15 mouse cellular contexts compared by ENCODE assay signal in the genomic region with DNA sequence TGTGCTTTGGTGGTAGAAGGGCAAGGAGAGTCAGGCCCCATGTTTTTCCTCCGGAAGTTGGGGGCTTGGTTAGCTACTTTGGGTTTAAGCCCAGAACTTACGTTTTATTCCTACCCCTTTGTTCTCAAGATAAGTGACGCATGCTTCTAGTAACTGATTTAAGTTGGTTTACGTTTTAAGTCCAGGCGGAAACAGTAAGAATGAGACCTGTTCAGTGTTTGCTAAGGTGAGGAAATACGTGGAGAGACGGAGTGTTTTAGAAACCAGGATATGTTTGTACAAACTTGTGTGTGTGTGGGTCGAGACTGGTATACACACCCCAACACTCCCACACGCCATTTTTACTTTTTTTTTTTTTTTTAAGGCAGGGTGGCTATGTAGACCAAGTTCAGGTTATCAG. TPM values are rescaled to one million over a fixed set of nuclear protein-coding genes. Genes with fewer than 3 reads are reported as not detected.
DNase-seq lines count a peak whose midpoint lies in the region; ATAC-seq lines count a peak whose summit lies in the region.
"Had no signal": no experiment of that assay in that cellular context is flagged by ENCODE, and none has a peak within 500 bp of the region (broad histone marks: within the 10 kb centered on the region; RNA-seq: fewer than 3 reads in every experiment).

No protein-coding gene starts in this region.

- H3K27me3 ChIP-seq in forebrain, embryonic 12.5 days, result no peaks in the 10 kb centered on the region
- H3K27me3 ChIP-seq in forebrain, embryonic 10.5 days (ENCODE audit: poor library complexity, severe bottlenecking), result no peaks in the 10 kb centered on the region
- no peaks in the 10 kb centered on the region for H3K27me3 ChIP-seq in limb, embryonic 13.5 days
- no peaks in the 10 kb centered on the region for H3K27me3 ChIP-seq in limb, embryonic 10.5 days (ENCODE audit: low read depth, poor library complexity, severe bottlenecking)
- no peaks in the 10 kb centered on the region for H3K27me3 ChIP-seq in forebrain, embryonic 15.5 days
- H3K27me3 ChIP-seq: limb, embryonic 12.5 days; Patski had no signal

- no peak for ATAC-seq in forebrain, embryonic 12.5 days (ENCODE audit: low FRiP score)
- no peak for ATAC-seq in limb, embryonic 13.5 days (ENCODE audit: low FRiP score, low read depth)
- ATAC-seq in forebrain, embryonic 15.5 days (replicated peaks), result no peak
- ATAC-seq: intestine, postnatal 0 days; Patski had no signal

- no peak overlapping the region for H3K4me3 ChIP-seq in forebrain, embryonic 12.5 days (replicated peaks)
- no peak overlapping the region for H3K4me3 ChIP-seq in forebrain, embryonic 10.5 days
- H3K4me3 ChIP-seq in limb, embryonic 13.5 days, result peak overlapping the region; percentile 10; the same call in 1 of the 2 replicates
- H3K4me3 ChIP-seq in limb, embryonic 10.5 days, result no peak overlapping the region
- peak overlapping the region; percentile 82 for H3K4me3 ChIP-seq in forebrain, embryonic 15.5 days

- H3K4me2 ChIP-seq in forebrain, embryonic 12.5 days, result peak overlapping the region; percentile 55
- H3K4me2 ChIP-seq in limb, embryonic 13.5 days (replicated peaks), result peak overlapping the region; percentile 59
- H3K4me2 ChIP-seq in forebrain, embryonic 15.5 days (replicated peaks), result peak overlapping the region; percentile 74

- H3K4me1 ChIP-seq in forebrain, embryonic 12.5 days, result peaks cover 17% of the 10 kb centered on the region
- H3K4me1 ChIP-seq in forebrain, embryonic 10.5 days, result peaks cover 18% of the 10 kb centered on the region
- H3K4me1 ChIP-seq in limb, embryonic 13.5 days, result peaks cover 20% of the 10 kb centered on the region
- peaks cover 5% of the 10 kb centered on the region; the same call in 1 of the 2 replicates for H3K4me1 ChIP-seq in limb, embryonic 10.5 days
- H3K4me1 ChIP-seq in forebrain, embryonic 15.5 days, result peaks cover 32% of the 10 kb centered on the region

- 91% methylated on average over 9 of the region's 9 CpGs for WGBS in forebrain, embryonic 12.5 days
- WGBS in forebrain, embryonic 10.5 days, result 92% methylated on average over 9 of the region's 9 CpGs
- WGBS in limb, embryonic 13.5 days, result 86% methylated on average over 9 of the region's 9 CpGs
- 93% methylated on average over 9 of the region's 9 CpGs for WGBS in limb, embryonic 10.5 days
- WGBS in forebrain, embryonic 15.5 days, result 85% methylated on average over 9 of the region's 9 CpGs

- no peak for DNase-seq in forebrain, embryonic 10.5 days (ENCODE audit: extremely low spot score, low spot score)
- DNase-seq in limb, embryonic 10.5 days (ENCODE audit: low spot score), result no peak
- peak; percentile 59 for DNase-seq in naive thymus-derived CD4-positive, alpha-beta T cell, adult 2 months (ENCODE audit: low read depth)
- DNase-seq in thymus, postnatal 36 days, result no peak
- no peak for DNase-seq in cerebellum, adult 9-11 months
- DNase-seq: cerebellum, postnatal 36 days; lung, postnatal 14 days; right cerebral cortex, adult 18-20 months; thymus, postnatal 25 days had no signal

- peaks cover 33% of the 10 kb centered on the region for H3K36me3 ChIP-seq in forebrain, embryonic 12.5 days (replicated peaks)
- peaks cover 27% of the 10 kb centered on the region for H3K36me3 ChIP-seq in forebrain, embryonic 10.5 days (replicated peaks)
- peaks cover 38% of the 10 kb centered on the region for H3K36me3 ChIP-seq in limb, embryonic 13.5 days
- H3K36me3 ChIP-seq in limb, embryonic 10.5 days, result peaks cover 20% of the 10 kb centered on the region
- peaks cover 31% of the 10 kb centered on the region for H3K36me3 ChIP-seq in forebrain, embryonic 15.5 days

- no peak overlapping the region for H3K9ac ChIP-seq in forebrain, embryonic 12.5 days
- H3K9ac ChIP-seq in limb, embryonic 13.5 days, result no peak overlapping the region
- no peak overlapping the region for H3K9ac ChIP-seq in forebrain, embryonic 15.5 days (replicated peaks)
- H3K9ac ChIP-seq: limb, embryonic 12.5 days had no signal

- H3K27ac ChIP-seq in forebrain, embryonic 12.5 days, result no peak overlapping the region
- H3K27ac ChIP-seq in forebrain, embryonic 10.5 days, result no peak overlapping the region
- H3K27ac ChIP-seq in limb, embryonic 13.5 days, result no peak overlapping the region
- no peak overlapping the region for H3K27ac ChIP-seq in limb, embryonic 10.5 days
- H3K27ac ChIP-seq in forebrain, embryonic 15.5 days (replicated peaks), result no peak overlapping the region
- H3K27ac ChIP-seq: limb, embryonic 12.5 days had no signal

- no peaks in the 10 kb centered on the region for H3K9me3 ChIP-seq in forebrain, embryonic 12.5 days
- no peaks in the 10 kb centered on the region for H3K9me3 ChIP-seq in forebrain, embryonic 10.5 days
- no peaks in the 10 kb centered on the region for H3K9me3 ChIP-seq in limb, embryonic 13.5 days
- no peaks in the 10 kb centered on the region for H3K9me3 ChIP-seq in limb, embryonic 10.5 days (replicated peaks)
- no peaks in the 10 kb centered on the region for H3K9me3 ChIP-seq in forebrain, embryonic 15.5 days
- H3K9me3 ChIP-seq: limb, embryonic 12.5 days had no signal

RNA-seq across cellular contexts. Expression of a gene that starts 3.3 kb away (rescaled TPM):
- 41.5 and 42.6 TPM in 2 replicates for polyA plus RNA-seq in forebrain, embryonic 12.5 days (2016; fragmentation: Nextera tagmentation; extraction: Ambion mirVana)
- polyA plus RNA-seq in forebrain, embryonic 10.5 days (2016; fragmentation: Nextera tagmentation; extraction: Ambion mirVana), result 12.5 and 13.0 TPM in 2 replicates
- polyA plus RNA-seq in limb, embryonic 13.5 days (2015; fragmentation: Nextera tagmentation; extraction: Ambion mirVana), result 28.6 and 28.8 TPM in 2 replicates
- polyA plus RNA-seq in limb, embryonic 10.5 days (2016; fragmentation: Nextera tagmentation; extraction: Ambion mirVana), result 9.9 and 13.2 TPM in 2 replicates
- polyA plus RNA-seq in forebrain, embryonic 15.5 days (2015; fragmentation: Nextera tagmentation; extraction: Ambion mirVana), result 65.6 and 65.8 TPM in 2 replicates

RNA-seq across cellular contexts. Expression of a gene that starts 5.9 kb away (rescaled TPM):
- polyA plus RNA-seq in forebrain, embryonic 12.5 days (2016; fragmentation: Nextera tagmentation; extraction: Ambion mirVana), result 1.7 and 2.7 TPM in 2 replicates
- polyA plus RNA-seq in forebrain, embryonic 10.5 days (2016; fragmentation: Nextera tagmentation; extraction: Ambion mirVana), result 0.37 and 0.64 TPM in 2 replicates
- 1.2 and 1.7 TPM in 2 replicates for polyA plus RNA-seq in limb, embryonic 13.5 days (2015; fragmentation: Nextera tagmentation; extraction: Ambion mirVana)
- 0.46 and 0.73 TPM in 2 replicates for polyA plus RNA-seq in limb, embryonic 10.5 days (2016; fragmentation: Nextera tagmentation; extraction: Ambion mirVana)
- 3.1 and 4.0 TPM in 2 replicates for polyA plus RNA-seq in forebrain, embryonic 15.5 days (2015; fragmentation: Nextera tagmentation; extraction: Ambion mirVana)

RNA-seq across cellular contexts. Expression of a gene that starts 44.7 kb away (rescaled TPM):
- 19.8 and 22.1 TPM in 2 replicates for polyA plus RNA-seq in forebrain, embryonic 12.5 days (2016; fragmentation: Nextera tagmentation; extraction: Ambion mirVana)
- polyA plus RNA-seq in forebrain, embryonic 10.5 days (2016; fragmentation: Nextera tagmentation; extraction: Ambion mirVana), result 13.8 and 14.1 TPM in 2 replicates
- polyA plus RNA-seq in limb, embryonic 13.5 days (2015; fragmentation: Nextera tagmentation; extraction: Ambion mirVana), result 20.0 and 23.3 TPM in 2 replicates
- 12.4 and 12.7 TPM in 2 replicates for polyA plus RNA-seq in limb, embryonic 10.5 days (2016; fragmentation: Nextera tagmentation; extraction: Ambion mirVana)
- polyA plus RNA-seq in forebrain, embryonic 15.5 days (2015; fragmentation: Nextera tagmentation; extraction: Ambion mirVana), result 39.8 and 40.4 TPM in 2 replicates

Comparison
In these comparisons a context has a peak if more than half of its experiments do, and no peak if none do; other contexts are left out.
1. H3K4me3 ChIP-seq: peak in limb, embryonic 13.5 days (single experiment) and forebrain, embryonic 15.5 days (single experiment); none in forebrain, embryonic 12.5 days (single experiment), forebrain, embryonic 10.5 days (single experiment) and limb, embryonic 10.5 days (single experiment).
2. Peak in every context shown above with its lines, with median percentiles within 50 percentile points of each other: H3K4me2 ChIP-seq.